Mouse (Mus musculus): ENCODE measurements at regions not wholly inside any gene's neighbourhood (a gene's known extent, or its start where the extent isn't known, plus 50 kb on each side); places are given as distances from the start of the nearest gene placed in this dataset.

GRCm38 (mm10) chr13:99847531-99847930 lies 53.4 kb downstream of the Cartpt start:
- no peak for DNase-seq (ENCODE audit: low spot score)

GRCm38 (mm10) chr13:99842626-99843025 lies 58.3 kb downstream of the Cartpt start:
- DNase-seq (ENCODE audit: low spot score) = peak; percentile 64

GRCm38 (mm10) chr13:99839446-99839845 lies 61.4 kb downstream of the Cartpt start:
- DNase-seq (ENCODE audit: low spot score) = no peak

- peak; percentile 90 for DNase-seq (ENCODE audit: low spot score)
Observed at GRCm38 (mm10) chr13:99837772-99838425, 63.0 kb downstream of the Cartpt start.

GRCm38 (mm10) chr13:99837180-99837579 lies 63.7 kb downstream of the Cartpt start:
- no peak for DNase-seq (ENCODE audit: low spot score)

GRCm38 (mm10) chr13:99836586-99836985 lies 64.3 kb downstream of the Cartpt start:
- DNase-seq (ENCODE audit: low spot score) = no peak

GRCm38 (mm10) chr13:99835518-99835917 lies 65.4 kb downstream of the Cartpt start:
- DNase-seq (ENCODE audit: low spot score) = no peak

GRCm38 (mm10) chr13:99830080-99830724 lies 70.7 kb downstream of the Cartpt start:
- DNase-seq (ENCODE audit: low spot score) = no peak

- no peak for DNase-seq (ENCODE audit: low spot score)
Observed at GRCm38 (mm10) chr13:99827573-99827972, 73.3 kb downstream of the Cartpt start.

- no peak for DNase-seq (ENCODE audit: low spot score)
Observed at GRCm38 (mm10) chr13:99824625-99825024, 76.3 kb downstream of the Cartpt start.

GRCm38 (mm10) chr13:99816666-99817065 lies 84.2 kb downstream of the Cartpt start:
- DNase-seq (ENCODE audit: low spot score) = no peak

- DNase-seq (ENCODE audit: low spot score) = no peak
Observed at GRCm38 (mm10) chr13:99815786-99816185, 85.1 kb downstream of the Cartpt start.

GRCm38 (mm10) chr13:99814801-99815200 lies 86.1 kb downstream of the Cartpt start:
- DNase-seq (ENCODE audit: low spot score) = no peak

GRCm38 (mm10) chr13:99814033-99814556 lies 86.8 kb downstream of the Cartpt start:
- no peak for DNase-seq (ENCODE audit: low spot score)

- no peak for DNase-seq (ENCODE audit: low spot score)
Observed at GRCm38 (mm10) chr13:99794448-99794847, 106.4 kb downstream of the Cartpt start.

- DNase-seq (ENCODE audit: low spot score) = no peak
Observed at GRCm38 (mm10) chr13:99793786-99794435, 107.0 kb downstream of the Cartpt start.

GRCm38 (mm10) chr13:99793001-99793400 lies 107.9 kb downstream of the Cartpt start:
- DNase-seq (ENCODE audit: low spot score) = no peak

GRCm38 (mm10) chr13:99790951-99791350 lies 109.9 kb downstream of the Cartpt start:
- DNase-seq (ENCODE audit: low spot score) = no peak

GRCm38 (mm10) chr13:99787760-99788159 lies 113.1 kb downstream of the Cartpt start:
- no peak for DNase-seq (ENCODE audit: low spot score)

GRCm38 (mm10) chr13:99785427-99785826 lies 115.5 kb downstream of the Cartpt start:
- no peak for DNase-seq (ENCODE audit: low spot score)

- DNase-seq (ENCODE audit: low spot score) = no peak
Observed at GRCm38 (mm10) chr13:99784314-99784713, 116.6 kb downstream of the Cartpt start.

- DNase-seq (ENCODE audit: low spot score) = no peak
Observed at GRCm38 (mm10) chr13:99782883-99783721, 117.8 kb downstream of the Cartpt start.

All from layer of hippocampus, adult 11-12 months (tissue).